Mouse (Mus musculus) ES-E14 (cell line): Measurements from ENCODE around the gene AI597479. TPM values are rescaled to one million over a fixed set of nuclear protein-coding genes. Genes with fewer than 3 reads are reported as not detected.

ENCODE experiments used
- DNase-seq: peaks from one replicate; pipeline ENCODE4 v3.0.0-alpha.2; 2013; ENCODE audit warnings: low read depth, low spot score
- H3K27ac ChIP-seq: 2 replicates; pipeline ENCODE4 v1.5.1; 2012; ENCODE audit warnings: low read depth, mild to moderate bottlenecking, low read length, moderate library complexity, mixed read lengths; ENCODE audit not compliant: poor library complexity, insufficient read depth, severe bottlenecking
- H3K36me3 ChIP-seq: 2 replicates; pipeline ENCODE4 v1.6.1; 2012; ENCODE audit warnings: mild to moderate bottlenecking, low read length, moderate library complexity, mixed read lengths; ENCODE audit not compliant: control insufficient read depth, poor library complexity, insufficient read depth, severe bottlenecking
- H3K4me1 ChIP-seq, 2 experiments: fragments of 150-350 bp in 1 of 2; sonication (generic) in 1 of 2; 2 replicates each; pipeline ENCODE4 v1.6.1; 2012; ENCODE audit warnings: low read length in 2 of 2, mild to moderate bottlenecking in 1 of 2, mixed read lengths in 1 of 2; ENCODE audit not compliant: control insufficient read depth in 2 of 2, insufficient read depth in 2 of 2, poor library complexity in 1 of 2
- H3K4me3 ChIP-seq, 2 experiments: fragments of 150-350 bp in 1 of 2; sonication (generic) in 1 of 2; 2 replicates each; pipeline ENCODE4 v1.5.1; 2012; ENCODE audit warnings: low read length in 2 of 2, low read depth in 1 of 2, mild to moderate bottlenecking in 1 of 2, mixed read lengths in 1 of 2; ENCODE audit not compliant: insufficient read depth in 1 of 2, poor library complexity in 1 of 2, severe bottlenecking in 1 of 2
- H3K9ac ChIP-seq: 2 replicates; pipeline ENCODE4 v1.6.1; 2012; ENCODE audit warnings: low read depth, mild to moderate bottlenecking, low read length, mixed read lengths; ENCODE audit not compliant: poor library complexity, insufficient read depth, severe bottlenecking
- H3K9me3 ChIP-seq: fragments of 150-350 bp; sonication (generic); 2 replicates; pipeline ENCODE4 v1.6.1; 2012; ENCODE audit warnings: low read depth, mild to moderate bottlenecking, low read length; ENCODE audit not compliant: control insufficient read depth, insufficient read depth
- CHD2 ChIP-seq: IDR thresholded peaks from 2 replicates; pipeline ENCODE4 v1.6.1; 2014; ENCODE audit warnings: mild to moderate bottlenecking, low read depth, low read length, inconsistent platforms
- HCFC1 ChIP-seq: IDR thresholded peaks from 2 replicates; pipeline ENCODE4 v1.6.1; 2012; ENCODE audit warnings: low read length, inconsistent platforms, borderline replicate concordance; ENCODE audit not compliant: insufficient read depth
- MAFK ChIP-seq: IDR thresholded peaks from 2 replicates; pipeline ENCODE4 v1.6.1; 2014; ENCODE audit warnings: mild to moderate bottlenecking, low read depth, low read length, inconsistent platforms; ENCODE audit not compliant: insufficient read depth
- ZC3H11A ChIP-seq: IDR thresholded peaks from 2 replicates; pipeline ENCODE4 v1.6.1; 2012; ENCODE audit warnings: low read depth, mild to moderate bottlenecking, inconsistent platforms, low read length, borderline replicate concordance
- ZNF384 ChIP-seq: IDR thresholded peaks from 2 replicates; pipeline ENCODE4 v1.6.1; 2012; ENCODE audit warnings: low read depth, low read length, inconsistent platforms
- in situ Hi-C, 2 experiments: fragments of 600-800 bp; cut with MboI; formaldehyde crosslinking; loops; one replicate each; pipeline ENCODE4 v1.15.1; 2025; ENCODE audit warnings: low sequenced_read_pairs in 2 of 2, inconsistent platforms in 1 of 2; ENCODE audit not compliant: unreplicated experiment in 2 of 2
- total RNA-seq: library from RNA; depleted of rRNA; stranded (reverse); fragments of 300-350 nt; gene quantifications from 2 replicates; pipeline ENCODE4 v1.2.3, GENCODE M21; 2012

Gene AI597479
- total RNA-seq, 1 experiment: 14.1 TPM

DNA sequence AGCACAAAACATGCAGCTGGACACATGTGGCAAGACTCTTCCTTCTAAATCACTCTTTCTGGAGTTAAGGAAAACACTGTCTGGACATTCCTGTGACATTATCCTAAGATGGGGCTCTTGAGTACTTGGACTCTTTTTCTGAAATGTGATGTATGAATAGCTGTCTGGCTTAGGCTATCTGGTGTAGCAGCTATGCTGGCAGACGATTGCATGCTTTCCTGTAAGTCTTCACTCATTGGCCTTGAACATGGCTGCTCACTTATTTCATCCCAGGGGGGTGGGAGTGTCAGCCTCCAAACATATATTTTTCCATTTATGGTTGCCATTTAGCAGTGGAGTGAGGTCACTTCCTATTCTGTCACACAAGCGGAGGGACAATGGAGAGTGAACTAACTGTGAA lies 56.0 kb downstream of the AI597479 start:
- in situ Hi-C loops: loop anchor here in 1 of 2 experiments (10.0 kb wide), 1 partner anchor 590 kb away; no protein-coding TSS in a partner anchor
- TF ChIP-seq ZNF384: no peak
- no peak for TF ChIP-seq CHD2
- TF ChIP-seq MAFK: no peak
- no peak for TF ChIP-seq ZC3H11A
- TF ChIP-seq HCFC1: no peak
- no peaks in the 10 kb centered on the region for H3K4me1 ChIP-seq
- H3K9ac ChIP-seq: no peak overlapping the region
- no peak overlapping the region for H3K4me3 ChIP-seq
- no peaks in the 10 kb centered on the region for H3K36me3 ChIP-seq
- H3K9me3 ChIP-seq: no peaks in the 10 kb centered on the region
- DNase-seq: no peak
- H3K27ac ChIP-seq: no peak overlapping the region

DNA sequence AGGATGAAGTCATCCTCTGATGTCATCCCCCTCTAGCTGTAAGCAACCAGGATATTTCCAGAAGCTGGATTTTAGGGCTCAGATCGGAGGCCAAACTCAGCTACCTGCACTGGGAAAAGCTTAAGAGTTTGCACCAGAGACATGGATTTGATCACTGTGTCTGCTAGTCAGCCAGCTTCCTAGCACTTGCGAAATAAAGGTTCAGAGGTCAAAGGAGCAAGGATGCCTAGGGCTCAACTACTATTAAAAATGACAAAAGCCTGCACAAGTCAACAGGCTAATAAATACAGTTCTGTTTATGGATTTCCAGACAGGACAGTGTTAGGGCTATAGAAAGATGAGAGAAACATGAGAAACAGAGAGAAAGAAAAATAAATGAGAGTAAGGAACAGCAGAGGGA lies 59.4 kb downstream of the AI597479 start:
- Histone ChIP-seq H3K9ac (no peak overlapping the region), H3K9me3 (no peaks in the 10 kb centered on the region), H3K4me1 (no peaks in the 10 kb centered on the region), H3K27ac (no peak overlapping the region), H3K4me3 (no peak overlapping the region), H3K36me3 (no peaks in the 10 kb centered on the region)
- TF ChIP-seq ZC3H11A (no peak), CHD2 (no peak), MAFK (no peak), ZNF384 (no peak), HCFC1 (no peak)
- in situ Hi-C loops: loop anchor here in 1 of 2 experiments (10.0 kb wide), 1 partner anchor 587 kb away; no protein-coding TSS in a partner anchor
- DNase-seq: no peak

DNA sequence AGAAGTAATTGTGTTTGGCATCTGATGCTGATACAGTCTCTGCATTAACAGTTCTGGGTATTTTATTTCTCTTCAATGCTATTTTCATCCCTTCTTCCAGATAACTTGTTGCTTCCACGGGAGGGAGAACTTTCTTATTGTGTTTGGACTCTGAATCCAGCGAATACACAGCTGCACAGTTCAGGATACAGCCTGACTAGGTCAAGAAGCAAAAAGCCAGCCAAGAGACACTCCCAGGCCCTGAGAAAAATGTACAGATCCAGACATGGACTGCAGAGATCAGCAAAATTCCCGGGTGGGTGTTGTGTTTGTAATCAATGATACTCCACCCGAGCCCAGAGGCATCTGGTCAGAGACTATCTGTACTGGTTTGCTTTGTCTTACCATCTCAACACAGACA lies 60.9 kb downstream of the AI597479 start:
- DNase-seq: no peak
- Histone ChIP-seq H3K9ac (no peak overlapping the region), H3K4me1 (peaks cover 0 to 6% of the 10 kb centered on the region in 2 experiments; a peak in 1 of 4 replicates), H3K27ac (no peak overlapping the region), H3K4me3 (no peak overlapping the region), H3K9me3 (no peaks in the 10 kb centered on the region), H3K36me3 (no peaks in the 10 kb centered on the region)
- in situ Hi-C loops: loop anchor here in 1 of 2 experiments (10.0 kb wide), 1 partner anchor 585 kb away; no protein-coding TSS in a partner anchor
- no peak for TF ChIP-seq CHD2
- no peak for TF ChIP-seq ZC3H11A
- no peak for TF ChIP-seq HCFC1
- TF ChIP-seq MAFK: no peak
- TF ChIP-seq ZNF384: no peak

DNA sequence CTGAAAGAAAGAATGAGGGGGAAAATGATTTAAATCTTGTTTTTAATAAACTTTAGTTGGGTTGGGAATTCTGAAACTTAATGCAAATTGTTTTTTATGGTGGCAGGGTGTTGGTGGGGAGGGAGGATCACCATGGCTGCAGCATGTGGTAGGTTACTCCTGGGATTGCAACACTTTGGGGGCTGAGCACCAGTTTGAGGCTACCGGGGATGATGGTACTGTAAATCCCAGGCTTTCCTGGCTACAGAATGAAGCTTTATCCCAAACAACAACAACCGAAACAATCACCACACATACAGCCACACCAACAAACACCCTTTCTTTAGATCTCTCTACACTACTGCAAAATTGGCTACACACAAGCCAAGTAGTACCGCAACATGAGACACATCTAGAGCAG lies 63.9 kb downstream of the AI597479 start:
- no peak overlapping the region for H3K9ac ChIP-seq
- no peak for DNase-seq
- no peak overlapping the region for H3K4me3 ChIP-seq
- no peak overlapping the region for H3K27ac ChIP-seq
- peaks cover under 1 to 6% of the 10 kb centered on the region in 2 experiments; a peak in 2 of 4 replicates for H3K4me1 ChIP-seq
- TF ChIP-seq MAFK (no peak), HCFC1 (no peak), CHD2 (no peak), ZC3H11A (no peak), ZNF384 (no peak)
- in situ Hi-C loops: no loop called here
- no peaks in the 10 kb centered on the region for H3K36me3 ChIP-seq
- H3K9me3 ChIP-seq: no peaks in the 10 kb centered on the region

DNA sequence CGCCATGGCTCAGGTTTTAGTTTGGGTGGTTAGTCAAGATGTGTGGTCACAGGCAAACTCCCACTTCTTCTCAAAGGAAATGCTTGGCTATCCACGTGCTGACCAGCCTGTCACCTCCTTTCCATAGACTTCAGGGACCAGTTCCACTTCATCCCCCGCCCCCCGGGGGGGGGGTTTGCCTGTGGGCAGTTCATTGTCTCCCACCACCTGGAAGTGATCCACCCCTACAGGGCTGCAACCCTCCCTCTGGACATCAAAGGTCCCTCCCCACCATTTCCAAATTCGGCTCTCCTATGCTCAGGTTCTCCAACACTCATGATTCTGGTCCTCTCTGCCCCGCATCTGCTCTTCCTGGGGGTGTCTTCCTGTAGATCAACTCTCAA lies 64.6 kb downstream of the AI597479 start:
- H3K27ac ChIP-seq: no peak overlapping the region
- H3K9ac ChIP-seq: no peak overlapping the region
- in situ Hi-C loops: no loop called here
- peak overlapping the region; percentile 64 for H3K4me3 ChIP-seq
- no peaks in the 10 kb centered on the region for H3K36me3 ChIP-seq
- peaks cover 3 to 6% of the 10 kb centered on the region in 2 experiments; a peak in 2 of 4 replicates for H3K4me1 ChIP-seq
- DNase-seq: no peak
- TF ChIP-seq HCFC1 (no peak), MAFK (no peak), CHD2 (no peak), ZNF384 (no peak), ZC3H11A (no peak)
- no peaks in the 10 kb centered on the region for H3K9me3 ChIP-seq
